Mouse (Mus musculus): ENCODE measurements at regions not wholly inside any gene's neighbourhood (a gene's known extent, or its start where the extent isn't known, plus 50 kb on each side); places are given as distances from the start of the nearest gene placed in this dataset.

GRCm38 (mm10) chr13:102176456-102176855, 408.4 kb upstream of the Pik3r1 start:
- no peak for TF ChIP-seq CTCF (IDR thresholded peaks at IDR 0.05)
- TF ChIP-seq EP300 (IDR thresholded peaks at IDR 0.05), result no peak
